Mouse (Mus musculus): ENCODE results near the gene Prim2. TPM values are rescaled to one million over a fixed set of nuclear protein-coding genes. Genes with fewer than 3 reads are reported as not detected.

The Prim2 gene
- polyA plus RNA-seq, 1 experiment from 2014 or later: 25.4 TPM

DNA sequence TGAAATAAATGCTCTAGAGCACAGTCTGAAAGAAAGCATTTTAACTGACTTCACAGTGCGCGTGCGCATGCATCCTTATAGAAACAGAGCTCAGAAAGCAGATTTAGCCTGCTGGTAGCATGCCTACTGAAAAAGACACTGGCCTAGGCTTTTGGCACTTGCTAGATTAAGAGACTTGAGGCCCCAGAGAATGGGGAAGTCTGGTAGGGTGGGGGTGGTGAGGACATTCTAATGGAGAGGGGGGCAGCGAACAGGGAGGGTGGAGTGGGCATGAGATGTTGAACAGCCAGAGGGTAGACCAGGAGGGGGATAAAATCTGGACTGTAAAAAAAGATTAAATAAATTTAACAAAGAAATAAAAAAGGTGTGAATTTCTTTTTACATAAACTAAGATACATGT, 158.3 kb downstream of the Prim2 start:
- no peak overlapping the region for H3K4me2 ChIP-seq (ENCODE audit: low read length)
- no peaks in the 10 kb centered on the region for H3K36me3 ChIP-seq (ENCODE audit: control insufficient read depth, insufficient read depth, low read length)
- H3K4me1 ChIP-seq (ENCODE audit: control insufficient read depth, insufficient read depth, low read length): no peaks in the 10 kb centered on the region
- ATAC-seq (ENCODE audit: low FRiP score, low TSS enrichment) (no peak), DNase-seq (no peak)
- no peak overlapping the region for H3K9ac ChIP-seq (replicated peaks; ENCODE audit: low read length)
- H3K27me3 ChIP-seq (ENCODE audit: control insufficient read depth, insufficient read depth, low read length): no peaks in the 10 kb centered on the region
- H3K4me3 ChIP-seq (replicated peaks; ENCODE audit: low read depth, low read length): no peak overlapping the region
- no peak overlapping the region for H3K27ac ChIP-seq (replicated peaks; ENCODE audit: low read depth, low read length)
- 94% methylated on average over 4 of the region's 4 CpGs for WGBS
- H3K9me3 ChIP-seq (ENCODE audit: control insufficient read depth, low read length): no peaks in the 10 kb centered on the region

- H3K4me2 ChIP-seq (ENCODE audit: low read length): no peak overlapping the region
- no peaks in the 10 kb centered on the region for H3K27me3 ChIP-seq (ENCODE audit: control insufficient read depth, insufficient read depth, low read length)
- ATAC-seq (ENCODE audit: low FRiP score, low TSS enrichment): no peak
- no peaks in the 10 kb centered on the region for H3K9me3 ChIP-seq (ENCODE audit: control insufficient read depth, low read length)
- no peak for DNase-seq
- no peaks in the 10 kb centered on the region for H3K36me3 ChIP-seq (ENCODE audit: control insufficient read depth, insufficient read depth, low read length)
- H3K4me3 ChIP-seq (replicated peaks; ENCODE audit: low read depth, low read length): no peak overlapping the region
- no peak overlapping the region for H3K9ac ChIP-seq (replicated peaks; ENCODE audit: low read length)
- H3K27ac ChIP-seq (replicated peaks; ENCODE audit: low read depth, low read length): no peak overlapping the region
- H3K4me1 ChIP-seq (ENCODE audit: control insufficient read depth, insufficient read depth, low read length): no peaks in the 10 kb centered on the region
- 98% methylated on average over 5 of the region's 5 CpGs for WGBS
Measured at GRCm38 (mm10) chr1:33504371-33504770, 165.2 kb downstream of the Prim2 start.

DNA sequence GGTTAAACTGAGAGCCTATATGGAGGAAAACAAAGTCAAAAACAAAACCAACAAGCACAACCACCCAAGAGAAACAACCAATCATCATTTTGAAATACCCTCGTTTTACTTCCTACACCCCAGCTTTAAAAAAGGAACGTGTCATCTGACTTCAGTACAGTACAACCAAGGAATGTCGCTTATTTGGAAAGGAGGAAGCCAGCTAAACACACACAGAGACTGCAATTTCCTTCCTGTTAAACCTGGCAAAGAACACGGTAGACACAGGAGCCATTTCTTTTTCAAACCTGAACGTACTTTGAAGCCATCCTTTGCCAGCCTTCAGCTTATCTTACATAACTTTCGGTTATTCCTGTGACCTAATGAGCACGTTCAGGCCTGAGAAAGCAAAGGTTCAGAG, 166.7 kb downstream of the Prim2 start:
- ATAC-seq (ENCODE audit: low FRiP score, low TSS enrichment) (no peak), DNase-seq (no peak)
- no peaks in the 10 kb centered on the region for H3K27me3 ChIP-seq (ENCODE audit: control insufficient read depth, insufficient read depth, low read length)
- H3K27ac ChIP-seq (replicated peaks; ENCODE audit: low read depth, low read length): no peak overlapping the region
- H3K4me1 ChIP-seq (ENCODE audit: control insufficient read depth, insufficient read depth, low read length): no peaks in the 10 kb centered on the region
- no peaks in the 10 kb centered on the region for H3K9me3 ChIP-seq (ENCODE audit: control insufficient read depth, low read length)
- no peak overlapping the region for H3K4me3 ChIP-seq (replicated peaks; ENCODE audit: low read depth, low read length)
- no peak overlapping the region for H3K9ac ChIP-seq (replicated peaks; ENCODE audit: low read length)
- H3K36me3 ChIP-seq (ENCODE audit: control insufficient read depth, insufficient read depth, low read length): no peaks in the 10 kb centered on the region
- 83% methylated on average over 7 of the region's 7 CpGs for WGBS
- H3K4me2 ChIP-seq (ENCODE audit: low read length): no peak overlapping the region

- Histone ChIP-seq H3K4me3 (replicated peaks; ENCODE audit: low read depth, low read length) (no peak overlapping the region), H3K9me3 (ENCODE audit: control insufficient read depth, low read length) (no peaks in the 10 kb centered on the region), H3K4me2 (ENCODE audit: low read length) (no peak overlapping the region), H3K36me3 (ENCODE audit: control insufficient read depth, insufficient read depth, low read length) (no peaks in the 10 kb centered on the region), H3K4me1 (ENCODE audit: control insufficient read depth, insufficient read depth, low read length) (no peaks in the 10 kb centered on the region), H3K27ac (replicated peaks; ENCODE audit: low read depth, low read length) (no peak overlapping the region), H3K27me3 (ENCODE audit: control insufficient read depth, insufficient read depth, low read length) (no peaks in the 10 kb centered on the region), H3K9ac (replicated peaks; ENCODE audit: low read length) (no peak overlapping the region)
- ATAC-seq (ENCODE audit: low FRiP score, low TSS enrichment) (no peak), DNase-seq (no peak)
- WGBS: 73% methylated on average over 1 of the region's 1 CpGs
Measured at GRCm38 (mm10) chr1:33502298-33502697, 167.3 kb downstream of the Prim2 start.

DNA sequence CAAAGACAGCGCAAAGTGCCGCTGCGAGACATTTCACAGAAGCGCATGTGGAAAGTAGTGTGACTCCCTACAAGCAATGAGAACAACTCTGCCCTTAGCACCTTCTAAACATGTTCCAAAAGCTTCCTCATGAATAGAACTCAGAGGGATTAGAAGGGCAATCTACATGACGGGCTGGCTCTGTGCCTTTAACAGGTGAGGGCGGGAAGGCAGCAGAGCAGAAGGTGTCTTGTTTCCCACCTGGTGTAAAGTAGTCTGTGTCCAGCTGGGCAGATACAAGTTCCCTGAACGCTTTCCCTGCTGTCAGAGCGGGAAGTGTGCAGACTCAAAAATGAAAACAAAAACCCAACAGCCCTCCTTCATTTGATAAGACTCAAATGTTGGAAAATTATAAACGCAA, 169.5 kb downstream of the Prim2 start:
- no peaks in the 10 kb centered on the region for H3K36me3 ChIP-seq (ENCODE audit: control insufficient read depth, insufficient read depth, low read length)
- no peaks in the 10 kb centered on the region for H3K9me3 ChIP-seq (ENCODE audit: control insufficient read depth, low read length)
- H3K4me2 ChIP-seq (ENCODE audit: low read length): no peak overlapping the region
- H3K4me1 ChIP-seq (ENCODE audit: control insufficient read depth, insufficient read depth, low read length): peaks cover 11% of the 10 kb centered on the region
- DNase-seq (no peak), ATAC-seq (ENCODE audit: low FRiP score, low TSS enrichment) (no peak)
- 86% methylated on average over 9 of the region's 9 CpGs for WGBS
- no peak overlapping the region for H3K27ac ChIP-seq (replicated peaks; ENCODE audit: low read depth, low read length)
- no peak overlapping the region for H3K4me3 ChIP-seq (replicated peaks; ENCODE audit: low read depth, low read length)
- no peak overlapping the region for H3K9ac ChIP-seq (replicated peaks; ENCODE audit: low read length)
- H3K27me3 ChIP-seq (ENCODE audit: control insufficient read depth, insufficient read depth, low read length): no peaks in the 10 kb centered on the region

DNA sequence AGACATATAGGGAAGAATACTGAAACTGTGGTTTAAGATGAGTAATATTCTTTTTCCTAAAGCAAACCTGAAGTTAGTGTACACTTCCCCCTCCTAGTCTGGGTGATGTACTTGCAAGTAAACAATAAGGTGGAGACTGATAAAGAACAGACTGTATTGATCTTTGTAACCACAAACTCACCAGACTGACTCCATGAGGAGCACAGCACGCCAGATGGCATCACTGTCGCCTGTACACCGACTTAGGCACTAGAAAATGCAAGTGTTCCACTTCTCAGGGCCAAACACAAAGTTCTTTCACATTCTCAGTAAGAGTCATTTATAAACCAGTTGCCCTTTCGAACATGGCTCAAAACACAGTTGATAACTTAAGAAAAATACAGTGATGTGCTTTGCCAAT, 170.0 kb downstream of the Prim2 start:
- no peaks in the 10 kb centered on the region for H3K36me3 ChIP-seq (ENCODE audit: control insufficient read depth, insufficient read depth, low read length)
- H3K4me3 ChIP-seq (replicated peaks; ENCODE audit: low read depth, low read length): no peak overlapping the region
- H3K4me1 ChIP-seq (ENCODE audit: control insufficient read depth, insufficient read depth, low read length): peaks cover 15% of the 10 kb centered on the region
- WGBS: 81% methylated on average over 4 of the region's 4 CpGs
- H3K9ac ChIP-seq (replicated peaks; ENCODE audit: low read length): no peak overlapping the region
- H3K9me3 ChIP-seq (ENCODE audit: control insufficient read depth, low read length): no peaks in the 10 kb centered on the region
- no peak for ATAC-seq (ENCODE audit: low FRiP score, low TSS enrichment)
- DNase-seq: no peak
- no peaks in the 10 kb centered on the region for H3K27me3 ChIP-seq (ENCODE audit: control insufficient read depth, insufficient read depth, low read length)
- H3K4me2 ChIP-seq (ENCODE audit: low read length): no peak overlapping the region
- no peak overlapping the region for H3K27ac ChIP-seq (replicated peaks; ENCODE audit: low read depth, low read length)

- Histone ChIP-seq H3K9ac (replicated peaks; ENCODE audit: low read length) (no peak overlapping the region), H3K4me3 (replicated peaks; ENCODE audit: low read depth, low read length) (no peak overlapping the region), H3K27me3 (ENCODE audit: control insufficient read depth, insufficient read depth, low read length) (no peaks in the 10 kb centered on the region), H3K4me1 (ENCODE audit: control insufficient read depth, insufficient read depth, low read length) (peaks cover 20% of the 10 kb centered on the region), H3K4me2 (ENCODE audit: low read length) (no peak overlapping the region), H3K27ac (replicated peaks; ENCODE audit: low read depth, low read length) (peak overlapping the region; percentile 45), H3K9me3 (ENCODE audit: control insufficient read depth, low read length) (no peaks in the 10 kb centered on the region), H3K36me3 (ENCODE audit: control insufficient read depth, insufficient read depth, low read length) (no peaks in the 10 kb centered on the region)
- WGBS: 77% methylated on average over 4 of the region's 4 CpGs
- no peak for DNase-seq
- ATAC-seq (ENCODE audit: low FRiP score, low TSS enrichment): no peak
Measured at GRCm38 (mm10) chr1:33496128-33496527, 173.5 kb downstream of the Prim2 start.

- no peak for ATAC-seq (ENCODE audit: low FRiP score, low TSS enrichment)
Measured at GRCm38 (mm10) chr1:33495586-33495985, 174.0 kb downstream of the Prim2 start.

GRCm38 (mm10) chr1:33495203-33495553, 174.4 kb downstream of the Prim2 start:
- Histone ChIP-seq H3K27me3 (ENCODE audit: control insufficient read depth, insufficient read depth, low read length) (no peaks in the 10 kb centered on the region), H3K27ac (replicated peaks; ENCODE audit: low read depth, low read length) (peak overlapping the region; percentile 76), H3K4me1 (ENCODE audit: control insufficient read depth, insufficient read depth, low read length) (peaks cover 20% of the 10 kb centered on the region), H3K9ac (replicated peaks; ENCODE audit: low read length) (no peak overlapping the region), H3K4me3 (replicated peaks; ENCODE audit: low read depth, low read length) (no peak overlapping the region), H3K9me3 (ENCODE audit: control insufficient read depth, low read length) (no peaks in the 10 kb centered on the region), H3K36me3 (ENCODE audit: control insufficient read depth, insufficient read depth, low read length) (no peaks in the 10 kb centered on the region), H3K4me2 (ENCODE audit: low read length) (no peak overlapping the region)
- DNase-seq (peak; percentile 35), ATAC-seq (ENCODE audit: low FRiP score, low TSS enrichment) (peak; percentile 65; the same call in 1 of the 2 replicates)
- WGBS: 53% methylated on average over 8 of the region's 8 CpGs

More at GRCm38 (mm10) chr1:33495586-33495985, 174.0 kb downstream of the Prim2 start:
- 34% methylated on average over 3 of the region's 3 CpGs for WGBS
- Histone ChIP-seq H3K36me3 (ENCODE audit: control insufficient read depth, insufficient read depth, low read length) (no peaks in the 10 kb centered on the region), H3K9ac (replicated peaks; ENCODE audit: low read length) (no peak overlapping the region), H3K27ac (replicated peaks; ENCODE audit: low read depth, low read length) (peak overlapping the region; percentile 76), H3K4me2 (ENCODE audit: low read length) (no peak overlapping the region), H3K27me3 (ENCODE audit: control insufficient read depth, insufficient read depth, low read length) (no peaks in the 10 kb centered on the region), H3K4me3 (replicated peaks; ENCODE audit: low read depth, low read length) (no peak overlapping the region), H3K4me1 (ENCODE audit: control insufficient read depth, insufficient read depth, low read length) (peaks cover 20% of the 10 kb centered on the region), H3K9me3 (ENCODE audit: control insufficient read depth, low read length) (no peaks in the 10 kb centered on the region)
- peak; percentile 24 for DNase-seq

Measured in midbrain, embryonic 14.5 days (tissue).